Mouse (Mus musculus) thymus, postnatal 25 days (tissue): ENCODE results near the gene Gm20388.

Experiments used
- DNase-seq: peaks from one replicate; pipeline ENCODE4 v3.0.0; 2022

Gene Gm20388

GRCm38 (mm10) chr8:122537033-122537432, 2626.4 kb downstream of the Gm20388 start:
- no peak for DNase-seq

DNA sequence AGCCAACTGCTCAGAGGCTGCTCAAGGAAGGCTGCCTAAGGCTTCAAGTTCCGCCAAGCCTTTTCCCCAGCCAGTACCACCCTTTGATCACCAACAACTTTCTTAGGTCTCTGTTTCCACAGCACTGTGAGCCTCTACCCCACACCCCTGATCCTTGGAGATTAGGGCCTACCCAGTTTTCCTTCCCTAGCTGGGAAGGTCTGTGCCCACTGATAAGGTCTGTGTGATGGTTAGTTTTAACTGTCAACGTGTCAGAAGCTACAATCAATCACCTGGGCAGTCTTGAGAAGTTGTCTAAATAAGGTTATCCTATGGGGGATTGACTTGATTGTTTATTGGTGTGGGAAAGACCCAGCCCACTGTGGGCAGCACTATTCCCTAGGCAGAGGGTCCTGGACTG, 2627.2 kb downstream of the Gm20388 start:
- DNase-seq: no peak

- DNase-seq: no peak
These were observed 2627.9 kb downstream of the Gm20388 start for GRCm38 (mm10) chr8:122538310-122539076.

- no peak for DNase-seq
These were observed 2633.5 kb downstream of the Gm20388 start for GRCm38 (mm10) chr8:122544138-122544537.

GRCm38 (mm10) chr8:122546066-122546755, 2635.6 kb downstream of the Gm20388 start:
- DNase-seq: no peak

- no peak for DNase-seq
These were observed 2636.3 kb downstream of the Gm20388 start for GRCm38 (mm10) chr8:122546811-122547453.

DNA sequence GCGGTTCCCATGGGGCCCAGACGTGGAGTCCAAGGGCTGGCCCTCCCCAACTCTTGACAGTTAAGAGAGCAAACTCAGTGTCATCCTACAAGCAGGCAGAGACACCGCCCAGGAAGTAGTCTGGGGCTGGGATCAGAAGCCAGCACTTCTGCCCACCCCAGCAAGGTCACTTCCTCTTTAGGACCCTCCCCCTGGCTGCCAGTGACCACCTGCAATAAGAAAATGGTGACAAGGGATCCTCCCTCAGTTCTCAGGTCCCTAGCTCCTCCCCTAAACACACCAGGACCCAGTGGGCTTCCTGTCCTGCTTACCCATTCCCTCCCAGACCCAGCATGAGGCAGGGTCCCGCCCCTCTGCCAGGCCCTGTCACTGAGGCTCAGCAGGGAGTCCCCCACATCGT, 2637.2 kb downstream of the Gm20388 start:
- DNase-seq: peak; percentile 56

- no peak for DNase-seq
These were observed 2637.7 kb downstream of the Gm20388 start for GRCm38 (mm10) chr8:122548331-122548730.

DNA sequence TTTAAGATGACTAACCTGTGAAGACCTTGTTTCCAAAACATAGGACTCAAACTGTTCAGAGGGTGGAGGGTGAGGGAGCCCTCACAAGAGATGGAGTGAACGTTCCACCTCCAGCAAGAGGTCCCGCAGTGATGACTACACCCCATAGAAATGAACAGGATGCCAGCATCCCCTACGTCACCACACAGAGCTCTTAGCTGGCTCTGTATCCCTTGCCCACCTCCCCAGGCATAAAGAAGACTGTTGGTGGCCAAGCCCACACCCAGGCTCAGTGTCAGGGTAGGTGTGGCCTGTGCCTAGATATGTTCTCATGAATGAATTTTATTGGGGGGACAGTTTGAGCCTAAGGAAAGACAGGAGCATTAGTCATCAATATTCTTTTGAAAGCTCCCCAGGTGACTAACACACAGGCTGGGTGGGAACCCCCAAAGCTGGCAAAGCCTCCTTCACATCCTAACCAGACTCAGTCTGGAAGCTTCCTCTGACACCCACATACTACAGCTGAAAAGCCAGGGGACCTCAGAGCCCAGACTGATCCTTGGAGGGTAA, 2638.3 kb downstream of the Gm20388 start:
- no peak for DNase-seq

DNA sequence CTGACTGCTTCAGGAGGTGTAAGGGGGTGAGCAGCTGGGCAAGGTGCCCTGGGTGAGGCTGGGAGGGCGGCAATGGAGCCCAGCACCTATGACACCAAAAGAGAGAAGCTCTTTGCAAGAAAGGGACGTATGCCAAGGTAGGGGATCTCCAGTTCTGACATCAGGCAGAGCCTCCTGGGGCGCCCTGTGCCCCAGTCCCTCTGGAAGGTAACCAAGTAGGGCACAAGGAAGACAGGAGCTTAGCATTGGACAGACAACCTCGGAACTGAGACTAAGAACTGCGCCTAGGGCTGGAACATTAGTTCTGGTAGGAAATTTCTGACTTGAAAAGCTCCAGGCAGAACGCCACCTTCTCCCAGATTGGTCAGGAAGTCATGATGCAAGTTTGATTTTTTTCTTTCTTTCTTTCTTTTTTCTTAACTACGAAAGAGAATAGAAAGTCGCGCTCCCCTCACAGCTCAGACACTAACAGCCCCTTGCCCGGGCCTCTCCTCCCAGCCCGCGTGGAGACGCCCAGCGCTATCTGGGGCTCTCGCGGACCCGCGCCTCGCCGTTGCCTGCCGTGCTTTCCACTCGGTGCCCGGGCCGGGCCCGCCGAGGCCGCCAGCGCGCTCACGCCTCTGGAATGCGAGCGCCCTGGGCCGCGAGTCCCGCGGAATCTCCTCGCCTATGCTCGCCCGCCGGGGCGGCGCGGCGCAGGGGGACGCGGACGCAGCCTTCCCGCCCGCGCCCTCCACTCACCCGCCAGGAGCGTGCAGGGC, 2639.8 kb downstream of the Gm20388 start:
- DNase-seq: peak; percentile 63

GRCm38 (mm10) chr8:122550995-122551264, 2640.3 kb downstream of the Gm20388 start:
- no peak for DNase-seq

- DNase-seq: peak; percentile 96
These were observed 2640.8 kb downstream of the Gm20388 start, which contains the start of gene Piezo1 for GRCm38 (mm10) chr8:122551265-122552051. Gene Piezo1 (minus strand): TSS chr8:122551329.

- DNase-seq: no peak
These were observed 2644.1 kb downstream of the Gm20388 start for GRCm38 (mm10) chr8:122554786-122555185.

DNA sequence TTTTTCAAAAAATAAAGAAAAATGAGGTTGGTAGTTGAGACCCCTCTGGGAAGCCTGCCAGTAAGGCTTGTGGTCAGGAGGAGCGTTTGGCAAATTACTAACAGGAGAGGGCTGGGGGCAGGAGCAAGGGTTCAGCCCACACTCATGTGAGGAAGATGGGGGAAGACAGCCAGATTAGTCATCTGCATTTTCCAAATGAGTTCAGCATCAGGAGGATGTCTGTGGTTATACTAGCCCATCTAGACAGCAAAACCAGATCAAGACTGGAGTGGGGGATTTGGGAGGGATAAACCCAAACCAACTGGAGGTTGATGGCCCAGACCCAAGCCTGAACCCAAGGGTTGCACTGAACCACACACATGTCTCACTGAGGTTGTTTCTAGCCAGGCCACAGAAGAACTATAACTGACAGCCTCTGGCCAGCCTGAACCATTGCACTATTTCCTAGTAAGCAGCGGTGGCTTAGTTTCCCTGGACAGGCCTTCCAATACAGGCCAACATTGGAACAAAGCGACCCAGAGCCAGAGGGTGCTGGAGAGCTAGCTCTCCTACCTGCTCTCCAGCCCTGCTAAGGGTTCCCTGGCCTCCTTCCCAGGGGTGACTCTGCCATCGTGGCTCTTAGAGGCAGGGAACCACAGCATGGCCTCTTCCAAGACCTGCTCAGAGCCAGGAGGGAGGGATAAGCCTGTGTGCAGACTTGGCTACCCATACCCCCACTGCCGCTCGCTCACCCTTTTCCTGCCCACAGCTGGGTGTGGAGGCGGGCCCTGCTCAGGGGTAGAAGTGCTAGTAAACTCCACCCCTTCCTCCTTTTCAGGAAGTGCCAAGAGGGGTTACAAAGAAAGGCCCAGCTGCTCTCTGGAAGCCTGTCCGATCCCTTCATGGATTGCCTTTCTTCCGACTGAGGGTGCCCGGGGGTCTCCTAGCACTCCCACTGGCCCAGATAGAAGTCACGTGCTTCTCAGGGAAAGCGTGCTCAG, 2645.7 kb downstream of the Gm20388 start:
- DNase-seq: peak; percentile 89

DNA sequence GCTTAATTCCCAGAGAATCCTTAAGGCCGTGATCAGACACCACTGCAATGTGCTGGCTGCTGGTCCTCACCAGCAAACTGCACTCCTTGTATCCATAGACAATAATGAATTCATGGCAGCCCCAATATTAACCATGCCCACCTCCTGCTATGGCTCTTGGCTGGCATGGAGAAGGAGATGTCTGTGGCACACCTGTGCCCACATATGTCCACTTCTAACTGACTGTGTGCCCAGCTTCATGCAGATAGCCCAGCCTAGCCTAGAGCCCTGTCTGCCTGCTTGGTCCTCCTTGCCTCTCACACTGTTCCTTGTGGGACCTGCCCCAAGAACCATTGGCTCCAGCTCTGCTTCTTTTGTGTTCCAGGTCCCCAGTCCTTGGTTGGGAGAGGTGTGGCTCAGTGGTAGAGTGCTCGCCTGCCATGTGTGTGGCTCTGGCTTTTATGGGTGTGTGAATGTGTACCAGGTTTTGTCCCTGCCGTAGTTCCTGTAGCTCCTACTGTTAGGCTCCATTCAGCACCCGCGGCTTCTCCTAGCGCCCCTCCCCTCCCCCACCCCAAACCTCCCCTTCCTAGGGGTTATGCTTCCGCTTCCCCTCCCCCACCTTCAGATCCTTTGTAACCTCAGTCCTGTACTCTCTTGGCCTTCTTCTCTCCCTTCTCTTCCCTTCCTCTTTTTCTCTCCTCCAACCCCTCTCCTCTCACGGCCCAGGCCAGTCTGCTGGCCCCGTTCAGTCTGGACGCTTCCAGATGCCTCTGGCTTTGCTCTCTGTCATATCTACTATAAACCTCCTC, 2646.8 kb downstream of the Gm20388 start:
- DNase-seq: peak; percentile 42

DNA sequence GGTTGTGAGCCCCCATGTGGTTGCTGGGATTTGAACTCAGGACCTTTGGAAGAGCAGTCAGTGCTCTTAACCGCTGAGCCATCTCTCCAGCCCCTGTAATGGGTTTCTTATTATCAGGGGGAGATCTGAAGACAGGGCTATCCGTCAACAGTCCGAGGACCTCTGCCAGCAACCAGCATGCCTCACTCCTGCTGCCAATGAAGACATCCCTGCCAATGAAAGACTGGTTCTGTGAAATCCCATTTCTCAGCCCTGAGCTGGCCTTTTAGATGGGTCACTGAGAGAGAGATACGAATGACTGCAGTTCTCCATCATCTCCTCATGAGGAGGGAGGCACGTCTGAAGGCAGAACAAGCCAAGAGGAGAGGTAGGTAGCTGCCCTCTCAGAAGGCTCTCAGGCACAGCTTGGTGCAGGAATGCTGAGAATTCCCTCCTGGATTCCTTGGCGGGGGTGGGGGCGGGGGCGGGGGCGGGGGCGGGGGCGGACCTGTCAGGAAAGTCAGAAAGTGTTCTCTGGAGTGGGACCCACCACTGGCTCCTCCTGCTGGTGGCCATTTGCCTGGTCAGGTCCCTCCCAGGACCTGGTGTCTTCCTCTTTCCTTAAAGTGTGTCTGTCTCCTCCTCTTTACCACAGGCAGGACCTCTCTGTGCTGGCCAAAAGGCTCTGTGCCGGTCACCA, 2648.2 kb downstream of the Gm20388 start:
- no peak for DNase-seq

GRCm38 (mm10) chr8:122561199-122561598, 2650.6 kb downstream of the Gm20388 start:
- DNase-seq: peak; percentile 49

- DNase-seq: no peak
These were observed 2654.0 kb downstream of the Gm20388 start for GRCm38 (mm10) chr8:122564363-122565352.
